Mouse (Mus musculus): ENCODE data around the gene Lactb. TPM values are rescaled to one million over a fixed set of nuclear protein-coding genes. Genes with fewer than 3 reads are reported as not detected.

Lactb gene
- polyA plus RNA-seq, 1 experiment from 2014 or later = 12.0 TPM

DNA sequence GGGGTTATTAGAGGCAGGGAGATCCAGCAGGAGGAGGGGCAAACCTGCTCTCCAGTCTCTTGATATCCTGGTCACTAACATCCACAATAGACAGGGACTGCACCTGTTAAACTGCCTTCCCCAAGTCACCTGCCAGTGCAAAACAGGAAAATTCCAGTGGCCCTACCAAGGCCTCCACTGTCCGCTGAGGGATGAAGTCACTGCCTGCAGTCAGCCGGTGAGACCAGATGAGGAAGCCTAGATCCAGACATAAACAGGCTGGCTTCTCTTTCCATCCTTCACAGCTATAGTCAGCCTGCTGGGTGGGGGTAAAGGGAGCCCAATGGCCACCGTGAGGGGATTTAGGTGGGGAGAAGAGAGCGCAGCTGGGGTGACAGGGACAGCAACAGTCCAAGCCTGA is 28.4 kb upstream of the Lactb start:
- no peak overlapping the region for H3K4me2 ChIP-seq (replicated peaks; ENCODE audit: low read depth, low read length)
- ATAC-seq (ENCODE audit: low FRiP score) = no peak
- no peak for DNase-seq (ENCODE audit: low spot score)
- no peak overlapping the region for H3K27ac ChIP-seq (ENCODE audit: low read depth, low read length)
- H3K27me3 ChIP-seq (ENCODE audit: control insufficient read depth, insufficient read depth, low read length) = no peaks in the 10 kb centered on the region
- 51% methylated on average over 4 of the region's 4 CpGs for WGBS
- no peaks in the 10 kb centered on the region for H3K36me3 ChIP-seq (ENCODE audit: control insufficient read depth, insufficient read depth, low read length)
- no peak overlapping the region for H3K4me3 ChIP-seq (ENCODE audit: low read depth, low read length)
- no peaks in the 10 kb centered on the region for H3K4me1 ChIP-seq (replicated peaks; ENCODE audit: control insufficient read depth, insufficient read depth, low read length)
- no peaks in the 10 kb centered on the region for H3K9me3 ChIP-seq (ENCODE audit: control insufficient read depth, low read length)
- no peak overlapping the region for H3K9ac ChIP-seq (ENCODE audit: low read depth, low read length)

DNA sequence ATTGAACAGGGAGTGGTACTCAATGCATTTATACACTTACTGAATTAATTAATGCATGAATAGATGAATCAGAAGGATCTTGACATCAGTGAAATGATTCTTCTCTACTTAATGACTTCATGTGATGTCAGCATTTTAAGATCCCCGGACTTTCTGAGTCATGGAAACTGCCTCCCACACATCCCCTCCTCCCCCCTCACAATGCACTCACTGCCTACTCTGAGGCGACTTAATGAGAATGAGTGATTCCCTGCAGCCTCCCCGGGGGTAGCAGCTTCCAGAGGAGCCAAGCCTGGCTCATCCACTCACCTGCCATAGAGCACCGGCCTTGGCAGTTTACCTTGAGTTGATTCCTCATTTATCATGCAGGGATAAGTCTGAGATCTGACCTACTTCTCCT is 27.9 kb upstream of the Lactb start:
- Histone ChIP-seq H3K36me3 (ENCODE audit: control insufficient read depth, insufficient read depth, low read length) (no peaks in the 10 kb centered on the region), H3K4me1 (replicated peaks; ENCODE audit: control insufficient read depth, insufficient read depth, low read length) (no peaks in the 10 kb centered on the region), H3K27ac (ENCODE audit: low read depth, low read length) (no peak overlapping the region), H3K4me2 (replicated peaks; ENCODE audit: low read depth, low read length) (no peak overlapping the region), H3K27me3 (ENCODE audit: control insufficient read depth, insufficient read depth, low read length) (no peaks in the 10 kb centered on the region), H3K4me3 (ENCODE audit: low read depth, low read length) (no peak overlapping the region), H3K9ac (ENCODE audit: low read depth, low read length) (no peak overlapping the region), H3K9me3 (ENCODE audit: control insufficient read depth, low read length) (no peaks in the 10 kb centered on the region)
- no peak for ATAC-seq (ENCODE audit: low FRiP score)
- WGBS = 38% methylated on average over 4 of the region's 4 CpGs
- no peak for DNase-seq (ENCODE audit: low spot score)

DNA sequence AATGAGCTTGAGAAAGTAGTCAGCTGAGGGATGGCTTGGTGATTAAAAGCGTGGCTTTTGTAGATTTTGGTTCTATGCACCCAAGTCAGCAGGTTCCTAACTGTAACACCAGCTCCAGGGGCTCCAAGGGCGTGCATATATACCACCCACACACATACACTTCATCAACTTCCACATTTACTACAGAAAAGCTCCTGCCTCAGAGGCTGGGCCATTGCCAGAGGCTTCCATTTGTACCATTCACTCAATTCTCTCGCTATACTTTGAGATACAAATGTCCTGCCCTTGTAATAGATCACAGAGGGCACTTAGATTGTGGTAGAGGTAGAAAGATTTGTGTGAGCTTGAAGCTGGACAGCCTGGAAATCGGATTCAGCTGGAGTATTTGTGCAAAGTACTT is 26.2 kb upstream of the Lactb start:
- H3K27me3 ChIP-seq (ENCODE audit: control insufficient read depth, insufficient read depth, low read length) = no peaks in the 10 kb centered on the region
- no peak overlapping the region for H3K4me3 ChIP-seq (ENCODE audit: low read depth, low read length)
- no peak overlapping the region for H3K9ac ChIP-seq (ENCODE audit: low read depth, low read length)
- H3K27ac ChIP-seq (ENCODE audit: low read depth, low read length) = no peak overlapping the region
- DNase-seq (ENCODE audit: low spot score) (no peak), ATAC-seq (ENCODE audit: low FRiP score) (no peak)
- WGBS = 86% methylated on average over 4 of the region's 4 CpGs
- no peak overlapping the region for H3K4me2 ChIP-seq (replicated peaks; ENCODE audit: low read depth, low read length)
- no peaks in the 10 kb centered on the region for H3K9me3 ChIP-seq (ENCODE audit: control insufficient read depth, low read length)
- H3K36me3 ChIP-seq (ENCODE audit: control insufficient read depth, insufficient read depth, low read length) = no peaks in the 10 kb centered on the region
- H3K4me1 ChIP-seq (replicated peaks; ENCODE audit: control insufficient read depth, insufficient read depth, low read length) = no peaks in the 10 kb centered on the region

DNA sequence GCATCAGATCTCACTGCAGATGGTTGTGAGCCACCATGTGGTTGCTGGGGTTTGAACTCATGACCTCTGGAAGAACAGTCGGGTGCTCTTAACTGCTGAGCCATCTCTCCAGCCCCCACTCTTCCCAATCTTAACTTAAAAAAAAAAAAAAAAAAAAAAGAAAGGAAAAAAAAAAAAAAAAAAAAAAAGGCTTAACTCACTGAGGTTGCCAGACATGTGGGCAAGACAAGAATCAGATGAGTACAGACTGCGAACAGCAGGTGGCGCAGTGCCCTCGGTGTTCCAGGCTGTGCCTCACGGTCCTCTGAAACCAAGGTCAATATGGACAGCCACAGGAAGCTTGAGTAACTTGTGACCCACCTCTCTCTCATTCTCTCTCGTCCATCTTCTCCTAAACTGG is 25.8 kb upstream of the Lactb start:
- WGBS = 4% methylated on average over 6 of the region's 6 CpGs
- H3K4me3 ChIP-seq (ENCODE audit: low read depth, low read length) = no peak overlapping the region
- H3K9ac ChIP-seq (ENCODE audit: low read depth, low read length) = no peak overlapping the region
- H3K4me1 ChIP-seq (replicated peaks; ENCODE audit: control insufficient read depth, insufficient read depth, low read length) = no peaks in the 10 kb centered on the region
- DNase-seq (ENCODE audit: low spot score) (peak; percentile 90), ATAC-seq (ENCODE audit: low FRiP score) (no peak)
- H3K36me3 ChIP-seq (ENCODE audit: control insufficient read depth, insufficient read depth, low read length) = no peaks in the 10 kb centered on the region
- no peak overlapping the region for H3K27ac ChIP-seq (ENCODE audit: low read depth, low read length)
- H3K4me2 ChIP-seq (replicated peaks; ENCODE audit: low read depth, low read length) = no peak overlapping the region
- no peaks in the 10 kb centered on the region for H3K9me3 ChIP-seq (ENCODE audit: control insufficient read depth, low read length)
- H3K27me3 ChIP-seq (ENCODE audit: control insufficient read depth, insufficient read depth, low read length) = no peaks in the 10 kb centered on the region

DNA sequence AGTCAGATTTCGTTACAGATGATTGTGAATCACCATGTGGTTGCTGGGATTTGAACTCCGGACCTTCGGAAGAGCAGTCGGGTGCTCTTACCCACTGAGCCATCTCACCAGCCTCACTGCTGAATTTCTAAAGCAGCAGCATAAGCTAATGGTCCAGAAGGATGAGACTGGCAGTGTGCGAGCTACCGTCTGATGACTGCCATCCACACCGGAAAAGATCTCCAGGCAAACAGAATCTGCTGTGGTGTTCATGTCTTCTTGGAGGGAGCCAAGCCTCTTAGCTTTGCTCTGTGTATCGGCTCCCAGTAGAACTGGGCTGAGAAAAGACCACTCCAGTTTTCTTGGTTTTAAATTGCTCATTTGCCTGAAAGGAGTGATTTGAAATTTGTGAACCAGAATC is 24.4 kb upstream of the Lactb start:
- Histone ChIP-seq H3K4me3 (ENCODE audit: low read depth, low read length) (no peak overlapping the region), H3K9ac (ENCODE audit: low read depth, low read length) (no peak overlapping the region), H3K4me1 (replicated peaks; ENCODE audit: control insufficient read depth, insufficient read depth, low read length) (no peaks in the 10 kb centered on the region), H3K27ac (ENCODE audit: low read depth, low read length) (no peak overlapping the region), H3K27me3 (ENCODE audit: control insufficient read depth, insufficient read depth, low read length) (no peaks in the 10 kb centered on the region), H3K9me3 (ENCODE audit: control insufficient read depth, low read length) (no peaks in the 10 kb centered on the region), H3K4me2 (replicated peaks; ENCODE audit: low read depth, low read length) (no peak overlapping the region), H3K36me3 (ENCODE audit: control insufficient read depth, insufficient read depth, low read length) (no peaks in the 10 kb centered on the region)
- no peak for ATAC-seq (ENCODE audit: low FRiP score)
- WGBS = 94% methylated on average over 8 of the region's 8 CpGs
- no peak for DNase-seq (ENCODE audit: low spot score)

DNA sequence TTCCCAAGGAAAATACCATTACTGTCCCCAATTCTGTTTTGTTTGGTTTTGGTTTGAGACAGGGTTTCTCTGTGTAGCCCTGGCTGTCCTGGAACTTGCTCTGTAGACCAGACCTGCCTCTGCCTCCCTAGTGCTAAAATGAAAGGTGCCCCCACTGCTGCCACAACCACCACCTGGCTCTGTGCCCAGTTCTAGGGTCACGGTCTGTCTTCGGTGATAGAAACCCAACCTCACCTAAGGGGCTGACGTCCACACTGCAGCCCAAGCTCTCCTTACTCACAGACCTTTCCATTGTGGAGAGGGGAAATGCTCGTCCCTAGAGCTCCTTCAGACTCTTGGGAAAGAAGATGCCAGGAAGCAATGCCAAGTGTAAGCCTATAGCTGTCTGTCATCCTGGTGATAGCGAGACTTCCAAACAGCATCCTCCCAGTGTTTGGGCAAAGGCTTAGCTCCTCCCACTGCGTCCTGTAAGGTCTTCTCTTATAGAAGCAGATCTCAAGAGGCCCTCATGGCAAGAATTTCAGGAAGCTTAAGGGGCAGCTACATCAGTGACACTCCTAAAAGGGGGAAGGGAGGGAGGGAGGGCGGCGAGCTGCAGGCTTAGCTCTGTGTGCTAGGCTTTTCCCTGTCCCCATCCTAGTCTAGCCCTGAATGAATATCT is 16.6 kb upstream of the Lactb start:
- Histone ChIP-seq H3K9me3 (ENCODE audit: control insufficient read depth, low read length) (no peaks in the 10 kb centered on the region), H3K27me3 (ENCODE audit: control insufficient read depth, insufficient read depth, low read length) (no peaks in the 10 kb centered on the region), H3K27ac (ENCODE audit: low read depth, low read length) (no peak overlapping the region), H3K4me2 (replicated peaks; ENCODE audit: low read depth, low read length) (no peak overlapping the region), H3K4me1 (replicated peaks; ENCODE audit: control insufficient read depth, insufficient read depth, low read length) (no peaks in the 10 kb centered on the region), H3K9ac (ENCODE audit: low read depth, low read length) (no peak overlapping the region), H3K4me3 (ENCODE audit: low read depth, low read length) (no peak overlapping the region), H3K36me3 (ENCODE audit: control insufficient read depth, insufficient read depth, low read length) (no peaks in the 10 kb centered on the region)
- WGBS = 87% methylated on average over 8 of the region's 8 CpGs
- no peak for ATAC-seq (ENCODE audit: low FRiP score)
- DNase-seq (ENCODE audit: low spot score) = no peak

GRCm38 (mm10) chr9:66991021-66991749 is 15.9 kb upstream of the Lactb start:
- DNase-seq (ENCODE audit: low spot score) (no peak), ATAC-seq (ENCODE audit: low FRiP score) (no peak)
- H3K9me3 ChIP-seq (ENCODE audit: control insufficient read depth, low read length) = no peaks in the 10 kb centered on the region
- H3K27me3 ChIP-seq (ENCODE audit: control insufficient read depth, insufficient read depth, low read length) = no peaks in the 10 kb centered on the region
- no peaks in the 10 kb centered on the region for H3K36me3 ChIP-seq (ENCODE audit: control insufficient read depth, insufficient read depth, low read length)
- H3K4me3 ChIP-seq (ENCODE audit: low read depth, low read length) = no peak overlapping the region
- no peak overlapping the region for H3K9ac ChIP-seq (ENCODE audit: low read depth, low read length)
- no peak overlapping the region for H3K4me2 ChIP-seq (replicated peaks; ENCODE audit: low read depth, low read length)
- H3K4me1 ChIP-seq (replicated peaks; ENCODE audit: control insufficient read depth, insufficient read depth, low read length) = no peaks in the 10 kb centered on the region
- no peak overlapping the region for H3K27ac ChIP-seq (ENCODE audit: low read depth, low read length)
- WGBS = 77% methylated on average over 9 of the region's 9 CpGs

GRCm38 (mm10) chr9:66990046-66990445 is 14.8 kb upstream of the Lactb start:
- H3K9me3 ChIP-seq (ENCODE audit: control insufficient read depth, low read length) = no peaks in the 10 kb centered on the region
- H3K4me1 ChIP-seq (replicated peaks; ENCODE audit: control insufficient read depth, insufficient read depth, low read length) = no peaks in the 10 kb centered on the region
- H3K4me2 ChIP-seq (replicated peaks; ENCODE audit: low read depth, low read length) = no peak overlapping the region
- no peaks in the 10 kb centered on the region for H3K27me3 ChIP-seq (ENCODE audit: control insufficient read depth, insufficient read depth, low read length)
- H3K9ac ChIP-seq (ENCODE audit: low read depth, low read length) = no peak overlapping the region
- 93% methylated on average over 5 of the region's 5 CpGs for WGBS
- no peak for ATAC-seq (ENCODE audit: low FRiP score)
- no peak overlapping the region for H3K4me3 ChIP-seq (ENCODE audit: low read depth, low read length)
- H3K36me3 ChIP-seq (ENCODE audit: control insufficient read depth, insufficient read depth, low read length) = no peaks in the 10 kb centered on the region
- DNase-seq (ENCODE audit: low spot score) = no peak
- H3K27ac ChIP-seq (ENCODE audit: low read depth, low read length) = no peak overlapping the region

GRCm38 (mm10) chr9:66989581-66989980 is 14.3 kb upstream of the Lactb start:
- H3K9ac ChIP-seq (ENCODE audit: low read depth, low read length) = no peak overlapping the region
- H3K9me3 ChIP-seq (ENCODE audit: control insufficient read depth, low read length) = no peaks in the 10 kb centered on the region
- WGBS = 77% methylated on average over 6 of the region's 6 CpGs
- H3K4me3 ChIP-seq (ENCODE audit: low read depth, low read length) = no peak overlapping the region
- no peak overlapping the region for H3K27ac ChIP-seq (ENCODE audit: low read depth, low read length)
- no peak overlapping the region for H3K4me2 ChIP-seq (replicated peaks; ENCODE audit: low read depth, low read length)
- no peaks in the 10 kb centered on the region for H3K4me1 ChIP-seq (replicated peaks; ENCODE audit: control insufficient read depth, insufficient read depth, low read length)
- no peaks in the 10 kb centered on the region for H3K36me3 ChIP-seq (ENCODE audit: control insufficient read depth, insufficient read depth, low read length)
- H3K27me3 ChIP-seq (ENCODE audit: control insufficient read depth, insufficient read depth, low read length) = no peaks in the 10 kb centered on the region
- no peak for ATAC-seq (ENCODE audit: low FRiP score)
- no peak for DNase-seq (ENCODE audit: low spot score)
